Mouse (Mus musculus) cerebral cortex, adult 2 months (tissue): Measurements from ENCODE around the gene Atp4a.

Experiments used
- WGBS: fragments of 180-500 bp; shearing (Covaris S2); methylation state at CpG from one replicate; pipeline ENCODE4 v1.1.7; 2018; 5-methylcytosine and 5-hydroxymethylcytosine counted together

The Atp4a gene

GRCm38 (mm10) chr7:30711942-30712341 is at the start of gene Atp4a:
TSS of gene Atp4a (plus strand) at chr7:30712209.
- 90% methylated on average over 3 of the region's 3 CpGs for WGBS

GRCm38 (mm10) chr7:30664529-30665200 is 47.3 kb upstream of the Atp4a start, which contains the start of gene Haus5:
TSS of gene Haus5 (minus strand) at chr7:30664994.
- WGBS: under 1% methylated on average over 34 of the region's 34 CpGs

GRCm38 (mm10) chr7:30665321-30665720 is 46.7 kb upstream of the Atp4a start:
- WGBS: 6% methylated on average over 11 of the region's 11 CpGs

- 45% methylated on average over 3 of the region's 3 CpGs for WGBS
These were observed 42.8 kb upstream of the Atp4a start for GRCm38 (mm10) chr7:30669229-30669628.

- 74% methylated on average over 9 of the region's 9 CpGs for WGBS
These were observed 40.5 kb upstream of the Atp4a start, which contains the start of gene Pmis2 for GRCm38 (mm10) chr7:30671480-30671879. TSS of gene Pmis2 (minus strand) at chr7:30671605.

- 55% methylated on average over 5 of the region's 5 CpGs for WGBS
These were observed 33.6 kb upstream of the Atp4a start for GRCm38 (mm10) chr7:30678263-30678975.

- 68% methylated on average over 5 of the region's 5 CpGs for WGBS
These were observed 30.1 kb upstream of the Atp4a start for GRCm38 (mm10) chr7:30681897-30682296.

- WGBS: 84% methylated on average over 2 of the region's 2 CpGs
These were observed 28.6 kb upstream of the Atp4a start for GRCm38 (mm10) chr7:30683425-30683824.

GRCm38 (mm10) chr7:30688325-30688724 is 23.7 kb upstream of the Atp4a start:
- 70% methylated on average over 6 of the region's 6 CpGs for WGBS

- WGBS: 62% methylated on average over 5 of the region's 5 CpGs
These were observed 13.9 kb upstream of the Atp4a start for GRCm38 (mm10) chr7:30698101-30698500.

GRCm38 (mm10) chr7:30698589-30698988 is 13.4 kb upstream of the Atp4a start, which contains the start of gene 2200002J24Rik:
TSS of gene 2200002J24Rik (plus strand) at chr7:30698926.
- 58% methylated on average over 9 of the region's 9 CpGs for WGBS

- 83% methylated on average over 8 of the region's 8 CpGs for WGBS
These were observed 5.7 kb upstream of the Atp4a start for GRCm38 (mm10) chr7:30706214-30706882.

- WGBS: 85% methylated on average over 1 of the region's 1 CpGs
These were observed 4.6 kb upstream of the Atp4a start for GRCm38 (mm10) chr7:30707441-30707840.

GRCm38 (mm10) chr7:30717006-30717715 is 5.2 kb downstream of the Atp4a start:
- 2% methylated on average over 43 of the region's 43 CpGs for WGBS

- WGBS: 20% methylated on average over 14 of the region's 14 CpGs
These were observed 5.7 kb downstream of the Atp4a start for GRCm38 (mm10) chr7:30717716-30718046.

- WGBS: 96% methylated on average over 5 of the region's 5 CpGs
These were observed 7.7 kb downstream of the Atp4a start for GRCm38 (mm10) chr7:30719669-30720068.

- 81% methylated on average over 7 of the region's 7 CpGs for WGBS
These were observed 9.3 kb downstream of the Atp4a start for GRCm38 (mm10) chr7:30721286-30721685.

GRCm38 (mm10) chr7:30723274-30723953 is 11.4 kb downstream of the Atp4a start:
- 68% methylated on average over 6 of the region's 6 CpGs for WGBS

GRCm38 (mm10) chr7:30728214-30728613 is 16.2 kb downstream of the Atp4a start:
- 82% methylated on average over 6 of the region's 6 CpGs for WGBS

GRCm38 (mm10) chr7:30728739-30729395 is 16.9 kb downstream of the Atp4a start:
- WGBS: 5% methylated on average over 26 of the region's 26 CpGs
